Mouse (Mus musculus): ENCODE measurements around the gene Prkcd. TPM values are rescaled to one million over a fixed set of nuclear protein-coding genes. Genes with fewer than 3 reads are reported as not detected.
"Not testable (repeated sequence)": the region's sequence is repeated elsewhere in the genome, so short reads cannot be mapped to it uniquely, and the experiment has no call there.

Gene Prkcd
- polyA plus RNA-seq, 1 experiment, result 80.6 TPM

GRCm38 (mm10) chr14:30585323-30585722 is 40.7 kb downstream of the Prkcd start:
- no peak for DNase-seq
- no peak overlapping the region for H3K27ac ChIP-seq (ENCODE audit: insufficient read depth, low read depth, low read length)
- no peak overlapping the region for H3K4me3 ChIP-seq (ENCODE audit: insufficient read depth, low read depth, low read length)
- no peaks in the 10 kb centered on the region for H3K27me3 ChIP-seq (replicated peaks; ENCODE audit: control insufficient read depth, insufficient read depth, low read length)
- H3K36me3 ChIP-seq (ENCODE audit: control insufficient read depth, insufficient read depth, low read length), result no peaks in the 10 kb centered on the region
- WGBS, result 85% methylated on average over 5 of the region's 5 CpGs
- H3K4me1 ChIP-seq (ENCODE audit: control insufficient read depth, insufficient read depth, low read length), result no peaks in the 10 kb centered on the region
- TF ChIP-seq CTCF (conservative IDR thresholded peaks at IDR 0.05; ENCODE audit: insufficient read depth, insufficient read length, low read depth, low read length), result no peak
- no peak for TF ChIP-seq POLR2A (IDR thresholded peaks at IDR 0.05; ENCODE audit: low read depth, low read length)

- no peak overlapping the region for H3K27ac ChIP-seq (ENCODE audit: insufficient read depth, low read depth, low read length)
These were observed 41.3 kb downstream of the Prkcd start for GRCm38 (mm10) chr14:30584497-30585251.

GRCm38 (mm10) chr14:30584077-30584476 is 41.9 kb downstream of the Prkcd start:
- no peaks in the 10 kb centered on the region for H3K36me3 ChIP-seq (ENCODE audit: control insufficient read depth, insufficient read depth, low read length)
- H3K27ac ChIP-seq (ENCODE audit: insufficient read depth, low read depth, low read length), result no peak overlapping the region
- TF ChIP-seq CTCF (conservative IDR thresholded peaks at IDR 0.05; ENCODE audit: insufficient read depth, insufficient read length, low read depth, low read length) (no peak), POLR2A (IDR thresholded peaks at IDR 0.05; ENCODE audit: low read depth, low read length) (no peak)
- H3K4me3 ChIP-seq (ENCODE audit: insufficient read depth, low read depth, low read length), result no peak overlapping the region
- H3K4me1 ChIP-seq (ENCODE audit: control insufficient read depth, insufficient read depth, low read length), result no peaks in the 10 kb centered on the region
- DNase-seq, result no peak
- 71% methylated on average over 2 of the region's 2 CpGs for WGBS
- H3K27me3 ChIP-seq (replicated peaks; ENCODE audit: control insufficient read depth, insufficient read depth, low read length), result no peaks in the 10 kb centered on the region

More at GRCm38 (mm10) chr14:30584497-30585251, 41.3 kb downstream of the Prkcd start:
- Histone ChIP-seq H3K36me3 (ENCODE audit: control insufficient read depth, insufficient read depth, low read length) (no peaks in the 10 kb centered on the region), H3K4me3 (ENCODE audit: insufficient read depth, low read depth, low read length) (no peak overlapping the region), H3K27me3 (replicated peaks; ENCODE audit: control insufficient read depth, insufficient read depth, low read length) (no peaks in the 10 kb centered on the region), H3K4me1 (ENCODE audit: control insufficient read depth, insufficient read depth, low read length) (no peaks in the 10 kb centered on the region)
- DNase-seq, result no peak
- 67% methylated on average over 19 of the region's 19 CpGs for WGBS
- TF ChIP-seq POLR2A (IDR thresholded peaks at IDR 0.05; ENCODE audit: low read depth, low read length) (no peak), CTCF (conservative IDR thresholded peaks at IDR 0.05; ENCODE audit: insufficient read depth, insufficient read length, low read depth, low read length) (no peak)

- Histone ChIP-seq H3K36me3 (ENCODE audit: control insufficient read depth, insufficient read depth, low read length) (no peaks in the 10 kb centered on the region), H3K27me3 (replicated peaks; ENCODE audit: control insufficient read depth, insufficient read depth, low read length) (no peaks in the 10 kb centered on the region), H3K4me3 (ENCODE audit: insufficient read depth, low read depth, low read length) (no peak overlapping the region), H3K27ac (ENCODE audit: insufficient read depth, low read depth, low read length) (no peak overlapping the region), H3K4me1 (ENCODE audit: control insufficient read depth, insufficient read depth, low read length) (no peaks in the 10 kb centered on the region)
- no peak for TF ChIP-seq POLR2A (IDR thresholded peaks at IDR 0.05; ENCODE audit: low read depth, low read length)
- no peak for TF ChIP-seq CTCF (conservative IDR thresholded peaks at IDR 0.05; ENCODE audit: insufficient read depth, insufficient read length, low read depth, low read length)
- 90% methylated on average over 1 of the region's 1 CpGs for WGBS
- no peak for DNase-seq
These were observed 44.8 kb downstream of the Prkcd start for GRCm38 (mm10) chr14:30581238-30581637.

GRCm38 (mm10) chr14:30579882-30580281 is 46.1 kb downstream of the Prkcd start:
- 57% methylated on average over 5 of the region's 5 CpGs for WGBS

GRCm38 (mm10) chr14:30579180-30579579 is 46.8 kb downstream of the Prkcd start:
- Histone ChIP-seq H3K27ac (ENCODE audit: insufficient read depth, low read depth, low read length) (no peak overlapping the region; the same call in 1 of the 2 replicates), H3K4me3 (ENCODE audit: insufficient read depth, low read depth, low read length) (no peak overlapping the region), H3K4me1 (ENCODE audit: control insufficient read depth, insufficient read depth, low read length) (no peaks in the 10 kb centered on the region), H3K27me3 (replicated peaks; ENCODE audit: control insufficient read depth, insufficient read depth, low read length) (no peaks in the 10 kb centered on the region), H3K36me3 (ENCODE audit: control insufficient read depth, insufficient read depth, low read length) (no peaks in the 10 kb centered on the region)
- TF ChIP-seq CTCF (conservative IDR thresholded peaks at IDR 0.05; ENCODE audit: insufficient read depth, insufficient read length, low read depth, low read length) (no peak), POLR2A (IDR thresholded peaks at IDR 0.05; ENCODE audit: low read depth, low read length) (no peak)
- no peak for DNase-seq
- 73% methylated on average over 5 of the region's 5 CpGs for WGBS

More at GRCm38 (mm10) chr14:30579882-30580281, 46.1 kb downstream of the Prkcd start:
- no peak for DNase-seq
- no peaks in the 10 kb centered on the region for H3K27me3 ChIP-seq (replicated peaks; ENCODE audit: control insufficient read depth, insufficient read depth, low read length)
- H3K4me3 ChIP-seq (ENCODE audit: insufficient read depth, low read depth, low read length), result no peak overlapping the region
- H3K27ac ChIP-seq (ENCODE audit: insufficient read depth, low read depth, low read length), result no peak overlapping the region
- H3K36me3 ChIP-seq (ENCODE audit: control insufficient read depth, insufficient read depth, low read length), result no peaks in the 10 kb centered on the region
- TF ChIP-seq CTCF (conservative IDR thresholded peaks at IDR 0.05; ENCODE audit: insufficient read depth, insufficient read length, low read depth, low read length) (no peak), POLR2A (IDR thresholded peaks at IDR 0.05; ENCODE audit: low read depth, low read length) (no peak)
- no peaks in the 10 kb centered on the region for H3K4me1 ChIP-seq (ENCODE audit: control insufficient read depth, insufficient read depth, low read length)

- not testable (repeated sequence) for H3K27me3 ChIP-seq (replicated peaks; ENCODE audit: control insufficient read depth, insufficient read depth, low read length); H3K4me1 ChIP-seq (ENCODE audit: control insufficient read depth, insufficient read depth, low read length); H3K4me3 ChIP-seq (ENCODE audit: insufficient read depth, low read depth, low read length); DNase-seq; H3K36me3 ChIP-seq (ENCODE audit: control insufficient read depth, insufficient read depth, low read length); H3K27ac ChIP-seq (ENCODE audit: insufficient read depth, low read depth, low read length)
- WGBS, result 46% methylated on average over 10 of the region's 12 CpGs
These were observed 48.5 kb downstream of the Prkcd start for GRCm38 (mm10) chr14:30577303-30578062.

All from kidney, adult 2 months (tissue).